Mouse (Mus musculus) brain, embryonic 14.5 days (tissue): Measurements from ENCODE around the gene Ccdc167.

Experiments
- CTCF ChIP-seq: fragments of 200-500 bp; IDR thresholded peaks from 2 replicates; pipeline ENCODE4 v1.5.1; 2012; ENCODE audit warnings: inconsistent platforms, mild to moderate bottlenecking, moderate library complexity, borderline replicate concordance; ENCODE audit not compliant: insufficient read depth, insufficient read length; ENCODE audit errors: extremely low read depth
- POLR2A ChIP-seq: fragments of 200-500 bp; IDR thresholded peaks from 2 replicates; pipeline ENCODE4 v1.6.1; 2012; ENCODE audit warnings: mild to moderate bottlenecking, inconsistent platforms, borderline replicate concordance; ENCODE audit not compliant: poor library complexity, insufficient read depth, insufficient read length, severe bottlenecking; ENCODE audit errors: extremely low read depth

- no peak for TF ChIP-seq POLR2A
- no peak for TF ChIP-seq CTCF
Observed at GRCm38 (mm10) chr17:29756381-29756780, 39.5 kb upstream of the Ccdc167 start.
